Mouse (Mus musculus) gastrocnemius, postnatal 25 days (tissue): ENCODE data around the gene Tmem98. TPM values are rescaled to one million over a fixed set of nuclear protein-coding genes. Genes with fewer than 3 reads are reported as not detected.

ENCODE experiments used
- DNase-seq: peaks from one replicate; pipeline ENCODE4 v3.0.0; 2022
- total RNA-seq, 2 experiments: library from RNA; stranded (reverse); gene quantifications; 1 replicate in 1 of 2; 2 replicates in 1 of 2; pipeline ENCODE4 v1.2.3; 2021

The Tmem98 gene
- total RNA-seq, 2 experiments from 2014 or later = 2.5 TPM

- DNase-seq = no peak
Measured at GRCm38 (mm10) chr11:80854430-80854829, 44.5 kb downstream of the Tmem98 start.

- no peak for DNase-seq
Measured at GRCm38 (mm10) chr11:80854908-80855307, 44.9 kb downstream of the Tmem98 start.

- DNase-seq = no peak
Measured at GRCm38 (mm10) chr11:80856827-80857226, 46.9 kb downstream of the Tmem98 start.

- DNase-seq = no peak
Measured at GRCm38 (mm10) chr11:80858065-80858464, 48.1 kb downstream of the Tmem98 start, which contains the start of gene Spaca3. Gene Spaca3, plus strand, starts transcription at chr11:80858365.

- DNase-seq = no peak
Measured at GRCm38 (mm10) chr11:80862941-80863340, 53.0 kb downstream of the Tmem98 start.

GRCm38 (mm10) chr11:80868039-80868438 is 58.1 kb downstream of the Tmem98 start:
- no peak for DNase-seq

Other genes starting within 250 kb of the Tmem98 start
- 1 to 10 TPM; 3.0 to 3.9 TPM for gene Myo1d, start 30.1 kb upstream of the Tmem98 start, total RNA-seq
- not detected for gene Spaca3, start 48.2 kb downstream of the Tmem98 start, total RNA-seq